Mouse (Mus musculus) myocyte (in vitro differentiated cells): ENCODE results near the gene Dnase1l2.

Source experiments
- CEBPB ChIP-seq: IDR thresholded peaks from 2 replicates; pipeline ENCODE4 v1.6.1; 2011; ENCODE audit warnings: mild to moderate bottlenecking, moderate library complexity; ENCODE audit not compliant: poor library complexity, insufficient read depth, severe bottlenecking
- E2F4 ChIP-seq: IDR thresholded peaks from one replicate; pipeline ENCODE4 v1.6.1; 2011; ENCODE audit warnings: mild to moderate bottlenecking, control low read depth, moderate library complexity; ENCODE audit not compliant: insufficient read depth
- MAX ChIP-seq: IDR thresholded peaks from one replicate; pipeline ENCODE4 v1.6.1; 2011; ENCODE audit warnings: low read depth, mild to moderate bottlenecking, control low read depth
- MYOD1 ChIP-seq, 3 experiments: IDR thresholded peaks; one replicate each; pipeline ENCODE4 v1.6.1; 2011; ENCODE audit warnings: control low read depth in 2 of 3, low read depth in 2 of 3, mild to moderate bottlenecking in 2 of 3, moderate library complexity in 1 of 3; ENCODE audit not compliant: insufficient read length in 2 of 3, control insufficient read depth in 1 of 3
- MYOG ChIP-seq, 3 experiments: IDR thresholded peaks; one replicate each; pipeline ENCODE4 v1.6.1; 2011; ENCODE audit warnings: control low read depth in 2 of 3, low read depth in 2 of 3, mild to moderate bottlenecking in 2 of 3; ENCODE audit not compliant: insufficient read length in 2 of 3, control insufficient read depth in 1 of 3, insufficient read depth in 1 of 3
- POLR2A ChIP-seq: IDR thresholded peaks from one replicate; pipeline ENCODE4 v1.6.1; 2011; ENCODE audit warnings: low read depth, mild to moderate bottlenecking, control low read depth, moderate library complexity; ENCODE audit not compliant: insufficient read length
- POLR2AphosphoS2 ChIP-seq: IDR thresholded peaks from one replicate; pipeline ENCODE4 v1.6.1; 2011; ENCODE audit warnings: low read depth, control low read depth; ENCODE audit not compliant: insufficient read length
- REST ChIP-seq: IDR thresholded peaks from one replicate; pipeline ENCODE4 v1.6.1; 2011; ENCODE audit warnings: mild to moderate bottlenecking, control low read depth, moderate library complexity; ENCODE audit not compliant: insufficient read depth, insufficient read length
- SRF ChIP-seq: IDR thresholded peaks from one replicate; pipeline ENCODE4 v1.6.1; 2011; ENCODE audit warnings: low read depth; ENCODE audit not compliant: control insufficient read depth, insufficient read length
- TCF12 ChIP-seq: IDR thresholded peaks from one replicate; pipeline ENCODE4 v1.6.1; 2011; ENCODE audit warnings: mild to moderate bottlenecking, control low read depth; ENCODE audit not compliant: poor library complexity, insufficient read depth, severe bottlenecking
- TCF3 ChIP-seq: IDR thresholded peaks from one replicate; pipeline ENCODE4 v1.6.1; 2011; ENCODE audit warnings: low read depth, control low read depth; ENCODE audit not compliant: insufficient read length
- USF1 ChIP-seq: IDR thresholded peaks from one replicate; pipeline ENCODE4 v1.6.1; 2011; ENCODE audit warnings: low read depth, mild to moderate bottlenecking, control low read depth, moderate library complexity

DNA sequence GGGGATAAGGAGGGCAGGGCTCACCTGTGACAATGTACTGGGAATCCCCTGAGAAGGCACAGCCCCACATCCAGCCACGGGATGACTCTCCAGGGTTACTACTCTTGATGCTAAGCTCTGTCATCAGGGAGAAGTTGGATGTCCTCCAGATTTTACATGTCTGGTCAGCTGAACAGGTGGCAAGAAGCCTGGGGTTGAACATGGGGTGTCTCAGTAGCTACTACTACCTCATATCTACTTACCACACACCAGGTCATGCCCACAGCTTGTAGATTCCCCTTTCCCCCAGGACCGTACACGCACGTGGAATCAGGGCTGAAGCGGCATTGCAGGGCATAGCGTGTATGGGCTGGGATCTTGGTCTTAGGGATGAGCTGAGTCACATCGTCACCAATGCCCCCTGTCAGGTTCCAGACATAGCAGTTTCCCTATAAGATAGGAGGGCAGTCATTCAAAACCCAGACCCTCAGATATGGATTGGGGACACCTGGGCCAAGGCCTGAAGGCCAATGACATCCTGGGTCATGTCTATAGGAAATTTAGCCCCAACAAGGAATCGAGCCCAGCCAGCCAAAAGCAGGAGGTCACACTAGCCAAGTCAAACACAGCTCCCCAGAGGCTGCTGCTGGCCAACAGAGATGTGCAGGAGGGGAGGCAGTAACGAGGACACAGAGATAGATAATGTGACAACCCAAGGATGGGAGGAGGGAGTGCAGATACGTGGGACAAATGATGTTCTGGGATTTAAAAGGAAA, 33.3 kb upstream of the Dnase1l2 start:
- TF ChIP-seq MAX (no peak), CEBPB (no peak), POLR2A (no peak), TCF12 (no peak), USF1 (no peak), POLR2AphosphoS2 (no peak), E2F4 (no peak), MYOD1 (IDR thresholded peaks at IDR 0.05; ENCODE audit: control insufficient read depth in 1 of 3, insufficient read length in 2 of 3, low read depth in 2 of 3) (peak in 1 of 3 experiments; percentile 40), SRF (no peak), REST (no peak), MYOG (IDR thresholded peaks at IDR 0.05; ENCODE audit: control insufficient read depth in 1 of 3, insufficient read depth in 1 of 3, insufficient read length in 2 of 3, low read depth in 2 of 3) (no peak), TCF3 (no peak)
